14 mouse cellular contexts compared by ENCODE assay signal in genomic region chr1:13834860-13835840, GRCm38 (mm10).
DNase-seq lines count a peak whose midpoint lies in the region; ATAC-seq and TF ChIP-seq lines count a peak whose summit lies in the region.
"Had no signal": no experiment of that assay in that cellular context is flagged by ENCODE, and none has a peak within 500 bp of the region (broad histone marks: within the 10 kb centered on the region; RNA-seq: fewer than 3 reads in every experiment).

No protein-coding gene starts in this region.

- ATAC-seq in limb, embryonic 14.5 days (ENCODE audit: low FRiP score, low read depth) = peak; percentile 65
- ATAC-seq in neural tube, embryonic 11.5 days (ENCODE audit: insufficient read depth, low FRiP score, low TSS enrichment) = no peak; the same call in none of the 2 replicates
- ATAC-seq: intestine, embryonic 15.5 days had no signal

- no peaks in the 10 kb centered on the region for H3K9me3 ChIP-seq in hindbrain, embryonic 10.5 days
- H3K9me3 ChIP-seq in limb, embryonic 14.5 days (ENCODE audit: control insufficient read depth, low read length) = no peaks in the 10 kb centered on the region
- no peaks in the 10 kb centered on the region for H3K9me3 ChIP-seq in neural tube, embryonic 11.5 days (ENCODE audit: control insufficient read depth, low read length)
- H3K9me3 ChIP-seq: G1E; intestine, embryonic 15.5 days; liver, embryonic 15.5 days had no signal

- H3K4me3 ChIP-seq in hindbrain, embryonic 10.5 days = no peak overlapping the region
- no peak overlapping the region for H3K4me3 ChIP-seq in limb, embryonic 14.5 days (replicated peaks; ENCODE audit: low read length)
- H3K4me3 ChIP-seq in neural tube, embryonic 11.5 days (ENCODE audit: low read depth, low read length) = no peak overlapping the region
- H3K4me3 ChIP-seq: intestine, embryonic 15.5 days; liver, embryonic 15.5 days had no signal

- peaks cover 21% of the 10 kb centered on the region; the same call in 1 of the 2 replicates for H3K4me1 ChIP-seq in hindbrain, embryonic 10.5 days (replicated peaks)
- H3K4me1 ChIP-seq in limb, embryonic 14.5 days (ENCODE audit: control insufficient read depth, insufficient read depth, low read length) = no peaks in the 10 kb centered on the region
- no peaks in the 10 kb centered on the region for H3K4me1 ChIP-seq in neural tube, embryonic 11.5 days (ENCODE audit: control insufficient read depth, insufficient read depth, low read length)
- H3K4me1 ChIP-seq: intestine, embryonic 15.5 days; liver, embryonic 15.5 days had no signal

- WGBS in hindbrain, embryonic 10.5 days = 57% methylated on average over 12 of the region's 12 CpGs
- WGBS in limb, embryonic 14.5 days = 50% methylated on average over 12 of the region's 12 CpGs
- 68% methylated on average over 12 of the region's 12 CpGs for WGBS in neural tube, embryonic 11.5 days

- H3K27ac ChIP-seq in hindbrain, embryonic 10.5 days = no peak overlapping the region
- H3K27ac ChIP-seq in limb, embryonic 14.5 days (replicated peaks; ENCODE audit: low read depth, low read length) = no peak overlapping the region
- H3K27ac ChIP-seq in neural tube, embryonic 11.5 days (ENCODE audit: low read depth, low read length) = no peak overlapping the region
- H3K27ac ChIP-seq: intestine, embryonic 15.5 days; liver, embryonic 15.5 days had no signal

- peaks cover 9% of the 10 kb centered on the region; the same call in 1 of the 2 replicates for H3K27me3 ChIP-seq in hindbrain, embryonic 10.5 days (ENCODE audit: insufficient read depth, poor library complexity, severe bottlenecking)
- H3K27me3 ChIP-seq in limb, embryonic 14.5 days (ENCODE audit: control insufficient read depth, insufficient read depth, low read length) = no peaks in the 10 kb centered on the region
- H3K27me3 ChIP-seq in neural tube, embryonic 11.5 days (ENCODE audit: control insufficient read depth, insufficient read depth, low read length) = no peaks in the 10 kb centered on the region
- H3K27me3 ChIP-seq: intestine, embryonic 15.5 days; liver, embryonic 15.5 days had no signal

- no peak for TF ChIP-seq POLR2A in limb, embryonic 14.5 days (IDR thresholded peaks at IDR 0.05; ENCODE audit: borderline replicate concordance, extremely low read depth, insufficient read depth, insufficient read length)

- peak; percentile 49 for DNase-seq in embryo, embryonic 10 days (ENCODE audit: low spot score)
- no peak for DNase-seq in embryo, embryonic 9.5 days (ENCODE audit: extremely low spot score)
- peak; percentile 47 for DNase-seq in hindbrain, embryonic 10.5 days (ENCODE audit: low spot score)
- DNase-seq in limb, embryonic 14.5 days (ENCODE audit: low spot score) = peak; percentile 46
- DNase-seq in neural tube, embryonic 11.5 days (ENCODE audit: low spot score) = peak; percentile 44
- no peak for DNase-seq in urinary bladder, postnatal 4 days (ENCODE audit: low spot score in 2 of 2)
- DNase-seq in heart, adult 18-20 months = no peak
- DNase-seq in spleen, postnatal 14 days (ENCODE audit: low spot score in 2 of 2) = no peak
- DNase-seq: cerebellum, adult 8-10 months; gastrocnemius, postnatal 10 days; kidney, postnatal 4 days had no signal

- H3K4me2 ChIP-seq in limb, embryonic 14.5 days (replicated peaks; ENCODE audit: low read depth, low read length, severe bottlenecking) = no peak overlapping the region
- no peak overlapping the region for H3K4me2 ChIP-seq in neural tube, embryonic 11.5 days (ENCODE audit: low read depth)
- H3K4me2 ChIP-seq: intestine, embryonic 15.5 days; liver, embryonic 15.5 days had no signal

- no peak overlapping the region for H3K9ac ChIP-seq in limb, embryonic 14.5 days (ENCODE audit: low read depth, low read length, severe bottlenecking)
- no peak overlapping the region for H3K9ac ChIP-seq in neural tube, embryonic 11.5 days (ENCODE audit: low read length)
- H3K9ac ChIP-seq: intestine, embryonic 15.5 days; liver, embryonic 15.5 days had no signal

- H3K36me3 ChIP-seq in hindbrain, embryonic 10.5 days = no peaks in the 10 kb centered on the region
- no peaks in the 10 kb centered on the region for H3K36me3 ChIP-seq in limb, embryonic 14.5 days (ENCODE audit: control insufficient read depth, insufficient read depth, low read length)
- no peaks in the 10 kb centered on the region for H3K36me3 ChIP-seq in neural tube, embryonic 11.5 days (ENCODE audit: control insufficient read depth, insufficient read depth, low read length)
- H3K36me3 ChIP-seq: G1E; intestine, embryonic 15.5 days; liver, embryonic 15.5 days had no signal

Comparison
In these comparisons a context has a peak if more than half of its experiments do, and no peak if none do; other contexts are left out.
1. DNase-seq: peak in embryo, embryonic 10 days (single experiment), hindbrain, embryonic 10.5 days (single experiment), limb, embryonic 14.5 days (single experiment) and neural tube, embryonic 11.5 days (single experiment); none in embryo, embryonic 9.5 days (single experiment), urinary bladder, postnatal 4 days (0 of 2), heart, adult 18-20 months (0 of 2) and spleen, postnatal 14 days (0 of 2).